Mouse (Mus musculus) bone marrow, adult 2 months (tissue): ENCODE data around the gene Jph4.

Experiments
- CTCF ChIP-seq: fragments of 200-500 bp; IDR thresholded peaks from 2 replicates; pipeline ENCODE4 v1.5.1; 2011; ENCODE audit warnings: low read length, control low read depth; ENCODE audit not compliant: control insufficient read depth, insufficient read depth
- POLR2A ChIP-seq: fragments of 200-500 bp; IDR thresholded peaks from 2 replicates; pipeline ENCODE4 v1.6.1; 2011; ENCODE audit warnings: low read depth, mild to moderate bottlenecking, control low read depth, low read length, borderline replicate concordance; ENCODE audit not compliant: control insufficient read depth

DNA sequence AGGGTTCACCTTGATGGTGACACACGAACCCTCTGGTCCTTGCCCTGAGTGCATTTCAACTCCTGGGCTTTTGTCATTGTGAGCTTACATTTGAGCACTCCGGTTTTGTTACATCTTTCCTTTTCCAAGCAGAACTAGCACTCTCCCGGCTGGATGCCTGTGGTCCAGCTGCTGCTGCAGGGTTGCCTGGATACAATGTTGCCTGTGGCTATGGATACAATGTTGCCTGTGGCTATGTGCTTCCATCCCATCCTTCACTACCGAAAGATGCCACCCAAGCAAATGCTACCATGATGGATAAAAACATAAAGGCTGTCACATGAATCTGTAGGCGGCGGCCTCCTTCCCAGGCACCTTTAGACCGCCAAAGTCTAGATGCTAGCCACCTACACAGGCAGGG is 9.8 kb upstream of the Jph4 start:
- no peak for TF ChIP-seq POLR2A
- no peak for TF ChIP-seq CTCF
